Mouse (Mus musculus) spleen, postnatal 4 days (tissue): ENCODE measurements around the gene Olfr71.

Source experiments
- DNase-seq, 2 experiments: peaks; one replicate each; pipeline ENCODE4 v3.0.0; 2022; ENCODE audit warnings: low spot score in 2 of 2

Gene Olfr71

GRCm38 (mm10) chr4:43709869-43710268 lies at the start of gene Olfr71:
Gene Olfr71, minus strand, starts transcription at chr4:43710255.
- DNase-seq = no peak

DNA sequence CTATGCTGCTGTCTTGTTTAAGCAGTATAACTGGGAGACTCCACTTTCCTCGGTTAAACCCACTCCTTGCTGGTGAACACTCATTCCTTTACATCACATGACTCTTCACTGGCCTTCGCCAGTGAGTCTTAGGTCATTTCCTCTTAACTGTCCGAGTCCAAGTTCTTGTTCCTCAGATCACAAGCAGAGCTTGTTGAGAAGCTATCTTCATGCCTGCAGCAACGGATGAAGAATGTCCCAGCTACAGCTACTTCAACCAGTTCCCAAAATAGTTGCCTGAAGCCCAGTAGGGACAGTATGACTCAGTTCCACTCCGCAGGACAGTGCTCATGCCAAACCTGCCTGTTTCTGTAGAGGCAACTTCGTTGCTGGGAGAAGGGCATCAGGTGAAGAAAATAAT lies 47.2 kb upstream of the Olfr71 start:
- no peak for DNase-seq

- DNase-seq = no peak
Observed at GRCm38 (mm10) chr4:43745187-43745586, 35.1 kb upstream of the Olfr71 start.

DNA sequence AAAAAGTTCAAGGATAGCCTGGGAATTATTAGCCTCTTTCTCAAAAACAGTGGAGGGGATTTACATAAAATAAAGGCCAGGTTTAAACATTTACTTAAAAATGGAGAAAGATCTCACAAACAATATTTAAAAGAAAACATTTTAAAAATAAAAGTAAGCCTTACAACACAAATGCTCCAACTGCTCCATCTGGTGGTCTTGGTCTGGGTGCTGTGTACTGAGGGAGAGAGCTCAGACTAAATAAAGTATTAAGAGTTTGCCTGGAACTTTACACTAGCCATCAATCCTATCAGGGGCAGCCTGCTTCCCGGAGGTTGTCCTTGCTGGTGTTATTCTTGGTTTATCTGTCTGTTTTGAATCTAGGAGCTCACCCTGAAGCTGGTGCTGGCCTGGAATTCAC lies 33.0 kb upstream of the Olfr71 start:
- DNase-seq = no peak

- no peak for DNase-seq
Observed at GRCm38 (mm10) chr4:43742637-43743036, 32.6 kb upstream of the Olfr71 start.

DNA sequence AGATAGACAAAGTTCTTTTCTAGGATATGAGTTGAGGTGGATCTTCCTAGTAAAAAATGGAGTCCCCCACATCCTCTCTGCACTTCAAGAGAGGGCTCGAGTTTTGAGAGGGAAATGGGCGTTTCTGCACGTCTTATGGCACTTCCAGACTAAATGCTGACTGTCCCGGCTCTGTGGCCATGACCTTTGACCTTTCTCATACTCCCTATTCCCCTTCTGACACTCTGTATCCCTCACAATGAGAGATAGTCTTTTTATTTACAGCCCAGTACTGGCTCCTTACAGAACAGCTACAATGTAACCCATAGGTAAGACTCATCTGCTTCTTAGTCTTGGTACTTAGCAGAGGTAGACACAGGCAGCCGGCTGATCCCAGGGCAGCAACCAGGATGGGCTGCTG lies 31.5 kb upstream of the Olfr71 start:
- DNase-seq = no peak

GRCm38 (mm10) chr4:43738989-43739674 lies 29.1 kb upstream of the Olfr71 start:
- no peak for DNase-seq

DNA sequence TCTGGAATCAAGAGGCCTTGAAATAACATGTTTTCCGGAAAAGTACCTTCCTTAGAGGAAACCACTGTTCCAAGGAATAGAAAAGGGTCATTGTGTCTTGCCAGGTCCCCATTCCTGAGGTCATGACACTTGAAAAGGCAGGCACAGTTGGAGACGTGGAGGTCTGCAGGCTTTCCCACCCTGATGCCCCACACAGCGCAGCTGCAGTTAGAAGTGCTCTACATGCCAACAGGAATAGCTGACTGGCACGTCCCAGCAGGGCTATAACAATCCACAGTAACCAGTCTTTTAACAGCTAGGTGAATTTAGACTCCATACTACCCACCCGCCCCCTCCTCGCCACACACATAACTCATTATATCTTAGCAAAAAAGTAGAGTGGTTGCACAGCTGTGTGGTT lies 27.1 kb upstream of the Olfr71 start:
- no peak for DNase-seq

GRCm38 (mm10) chr4:43733186-43733585 lies 23.1 kb upstream of the Olfr71 start:
- DNase-seq = no peak

DNA sequence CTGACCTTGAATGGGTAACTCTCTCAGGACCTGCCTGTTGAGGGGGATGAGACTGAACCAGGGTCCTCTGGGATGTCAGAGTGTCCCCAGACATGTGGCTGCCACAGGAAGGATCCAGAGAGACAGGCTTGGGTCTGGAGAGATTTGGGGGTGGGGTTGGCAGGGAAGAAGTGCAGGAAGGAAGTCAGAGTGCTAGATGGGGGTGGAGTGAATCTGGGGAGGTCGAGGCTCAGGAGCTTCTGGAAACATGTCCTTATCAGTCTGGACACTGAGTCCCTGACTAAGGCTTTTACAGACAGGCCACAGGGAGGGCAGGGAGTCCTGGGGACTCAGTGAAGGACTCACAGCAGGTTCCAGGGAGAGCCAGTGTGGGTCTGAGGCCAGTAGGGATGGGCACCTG lies 22.1 kb upstream of the Olfr71 start:
- no peak for DNase-seq

- DNase-seq = no peak
Observed at GRCm38 (mm10) chr4:43730750-43731297, 20.8 kb upstream of the Olfr71 start.

GRCm38 (mm10) chr4:43729794-43730550 lies 19.9 kb upstream of the Olfr71 start, which contains the start of gene Spaar:
Gene Spaar, plus strand, starts transcription at chr4:43730034.
- no peak for DNase-seq

- no peak for DNase-seq
Observed at GRCm38 (mm10) chr4:43729126-43729525, 19.1 kb upstream of the Olfr71 start.

GRCm38 (mm10) chr4:43728576-43728954 lies 18.5 kb upstream of the Olfr71 start:
- no peak for DNase-seq

DNA sequence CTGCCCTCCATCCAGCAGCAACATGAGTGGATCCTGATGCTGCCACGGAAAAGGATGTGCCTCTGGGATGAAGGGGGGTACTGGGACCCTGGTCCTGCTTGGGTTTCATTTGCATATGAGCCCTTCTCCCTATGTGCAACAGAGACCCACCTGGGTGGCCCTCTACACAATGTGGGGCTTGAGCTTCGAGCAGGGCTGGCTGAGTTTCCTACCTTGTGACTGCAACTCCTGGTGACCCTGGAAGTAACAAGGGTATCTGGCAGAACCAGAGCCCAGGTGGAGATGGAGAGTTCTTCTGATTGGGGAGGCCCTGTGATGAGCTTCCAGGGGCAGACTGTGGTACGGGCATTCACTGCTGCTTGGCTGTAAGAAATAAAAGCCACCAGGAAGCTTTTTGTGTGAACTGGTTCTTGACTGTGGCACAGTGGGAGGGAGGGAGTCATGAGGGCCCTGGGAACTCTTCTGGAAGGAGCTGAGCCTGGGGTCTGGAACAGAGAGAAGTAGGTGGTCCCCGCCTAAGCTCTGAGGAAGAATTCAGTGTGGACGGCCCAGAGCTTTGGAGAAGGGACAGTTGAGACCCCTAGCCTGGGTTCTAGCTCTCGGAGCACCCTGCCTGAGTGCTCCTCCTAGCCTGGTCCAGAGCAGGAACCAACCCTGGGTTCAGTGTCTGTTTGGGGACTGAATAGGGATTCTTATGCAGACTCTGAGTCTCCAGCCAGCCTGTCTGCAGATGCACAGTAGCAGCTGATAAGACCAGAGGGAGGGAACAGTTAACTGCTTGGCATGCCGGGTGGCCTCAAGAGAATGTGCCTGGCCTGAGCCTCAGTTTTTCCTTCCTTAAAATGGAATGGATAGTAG lies 17.9 kb upstream of the Olfr71 start:
- DNase-seq = no peak

GRCm38 (mm10) chr4:43726995-43727394 lies 16.9 kb upstream of the Olfr71 start, which contains the start of gene Hrct1:
Gene Hrct1, plus strand, starts transcription at chr4:43727188.
- DNase-seq = no peak

DNA sequence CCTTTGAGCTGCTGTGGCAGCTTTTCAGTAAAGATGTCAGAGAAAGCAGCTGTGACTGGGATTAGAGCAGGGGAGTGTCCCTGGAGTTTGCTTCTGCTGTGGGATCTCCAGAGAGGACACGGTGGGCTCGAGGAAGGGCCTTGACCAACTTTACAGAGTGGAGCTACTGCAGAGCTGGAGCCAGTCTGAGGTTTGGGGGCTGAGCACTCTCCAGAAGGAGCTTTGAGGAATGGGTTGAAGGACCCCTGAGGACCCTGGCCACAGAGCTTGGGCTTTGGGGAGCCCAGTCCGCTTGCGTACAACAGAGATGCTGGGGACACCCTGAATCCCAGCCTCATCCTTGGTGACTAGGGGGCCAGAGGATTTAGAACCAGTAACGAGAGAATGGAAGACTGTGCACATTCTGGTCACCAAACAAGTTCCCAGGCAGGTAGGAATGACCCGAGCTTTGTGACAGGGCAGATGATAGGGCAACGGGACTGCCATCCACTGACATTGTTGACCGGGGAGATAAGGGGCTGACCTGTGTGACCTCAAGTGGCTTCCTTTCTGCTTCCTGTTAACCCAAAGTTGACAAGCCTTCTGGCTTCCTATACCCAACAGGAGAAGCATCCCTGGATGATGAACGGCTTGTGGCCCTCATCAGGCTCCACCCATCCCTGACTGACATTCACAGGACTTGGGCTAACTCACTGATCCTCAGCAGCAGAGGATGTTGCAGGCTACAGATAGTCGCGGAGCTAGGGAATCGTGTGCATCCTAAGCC lies 16.4 kb upstream of the Olfr71 start:
- DNase-seq = no peak

DNA sequence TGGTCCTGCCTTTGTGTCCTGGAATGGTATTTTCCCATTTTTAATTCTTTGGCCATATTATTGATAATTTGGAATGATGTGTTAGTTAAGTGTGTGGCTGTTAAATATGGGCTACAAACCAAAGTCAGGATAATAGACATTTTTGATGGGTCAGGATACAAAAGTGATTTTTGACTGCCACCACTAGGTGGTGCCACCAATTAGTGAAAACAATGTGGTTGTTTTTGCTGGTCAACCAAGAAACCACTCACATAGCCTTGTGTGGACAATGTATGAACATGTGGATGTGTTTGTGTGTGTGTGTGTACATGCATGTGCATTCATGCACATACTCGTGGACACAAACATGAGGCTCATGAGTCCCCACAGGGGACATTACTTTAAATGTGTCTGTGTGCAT lies 14.7 kb upstream of the Olfr71 start:
- no peak for DNase-seq

DNA sequence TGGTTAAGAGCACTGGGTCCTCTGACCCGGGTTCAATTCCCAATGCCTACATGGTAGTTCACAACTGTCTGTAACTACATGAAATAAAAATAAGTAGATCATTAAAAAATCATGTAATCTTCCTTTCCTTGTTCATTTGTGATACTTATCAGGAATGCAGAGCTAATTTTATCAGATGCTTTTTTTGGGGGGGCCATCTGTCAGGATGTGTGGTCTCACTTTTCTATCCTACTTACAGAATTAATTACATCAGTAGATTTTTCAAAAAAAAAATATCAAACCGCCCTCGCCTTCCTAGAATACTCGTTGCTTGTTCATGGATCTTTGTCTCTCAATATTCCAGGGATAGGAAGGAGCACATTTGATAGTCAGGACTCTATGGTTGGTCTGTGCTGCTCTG lies 12.1 kb upstream of the Olfr71 start:
- DNase-seq = no peak

- no peak for DNase-seq
Observed at GRCm38 (mm10) chr4:43720491-43721228, 10.6 kb upstream of the Olfr71 start.
